Mouse (Mus musculus): ENCODE results near the gene Pus7l. TPM values are rescaled to one million over a fixed set of nuclear protein-coding genes. Genes with fewer than 3 reads are reported as not detected.

Gene Pus7l
- polyA plus RNA-seq, 1 experiment from 2014 or later: 9.0 TPM

GRCm38 (mm10) chr15:94482555-94482954 is 60.8 kb downstream of the Pus7l start:
- Histone ChIP-seq H3K4me1 (ENCODE audit: insufficient read depth, low read length) (no peaks in the 10 kb centered on the region; the same call in 1 of the 2 replicates), H3K9ac (replicated peaks; ENCODE audit: low read length) (no peak overlapping the region), H3K27ac (ENCODE audit: low read length) (no peak overlapping the region), H3K27me3 (ENCODE audit: insufficient read depth, low read length) (no peaks in the 10 kb centered on the region), H3K9me3 (ENCODE audit: low read length) (no peaks in the 10 kb centered on the region), H3K4me2 (replicated peaks; ENCODE audit: low read depth, low read length) (no peak overlapping the region), H3K36me3 (ENCODE audit: insufficient read depth, low read length) (no peaks in the 10 kb centered on the region), H3K4me3 (ENCODE audit: low read length) (no peak overlapping the region)
- ATAC-seq (ENCODE audit: low FRiP score, low TSS enrichment): no peak
- 96% methylated on average over 2 of the region's 2 CpGs for WGBS

GRCm38 (mm10) chr15:94480792-94481191 is 62.6 kb downstream of the Pus7l start:
- no peak overlapping the region for H3K4me3 ChIP-seq (ENCODE audit: low read length)
- no peaks in the 10 kb centered on the region for H3K27me3 ChIP-seq (ENCODE audit: insufficient read depth, low read length)
- no peaks in the 10 kb centered on the region; the same call in 1 of the 2 replicates for H3K4me1 ChIP-seq (ENCODE audit: insufficient read depth, low read length)
- no peak for ATAC-seq (ENCODE audit: low FRiP score, low TSS enrichment)
- no peak overlapping the region for H3K27ac ChIP-seq (ENCODE audit: low read length)
- WGBS: 90% methylated on average over 4 of the region's 4 CpGs
- H3K36me3 ChIP-seq (ENCODE audit: insufficient read depth, low read length): no peaks in the 10 kb centered on the region
- no peak overlapping the region for H3K4me2 ChIP-seq (replicated peaks; ENCODE audit: low read depth, low read length)
- H3K9me3 ChIP-seq (ENCODE audit: low read length): no peaks in the 10 kb centered on the region
- no peak overlapping the region for H3K9ac ChIP-seq (replicated peaks; ENCODE audit: low read length)

GRCm38 (mm10) chr15:94480248-94480647 is 63.1 kb downstream of the Pus7l start:
- no peak overlapping the region for H3K9ac ChIP-seq (replicated peaks; ENCODE audit: low read length)
- no peaks in the 10 kb centered on the region for H3K36me3 ChIP-seq (ENCODE audit: insufficient read depth, low read length)
- no peak overlapping the region for H3K27ac ChIP-seq (ENCODE audit: low read length)
- H3K9me3 ChIP-seq (ENCODE audit: low read length): no peaks in the 10 kb centered on the region
- no peaks in the 10 kb centered on the region for H3K27me3 ChIP-seq (ENCODE audit: insufficient read depth, low read length)
- no peaks in the 10 kb centered on the region; the same call in 1 of the 2 replicates for H3K4me1 ChIP-seq (ENCODE audit: insufficient read depth, low read length)
- H3K4me3 ChIP-seq (ENCODE audit: low read length): no peak overlapping the region
- WGBS: 85% methylated on average over 5 of the region's 5 CpGs
- no peak overlapping the region for H3K4me2 ChIP-seq (replicated peaks; ENCODE audit: low read depth, low read length)
- ATAC-seq (ENCODE audit: low FRiP score, low TSS enrichment): no peak

- H3K4me3 ChIP-seq (ENCODE audit: low read length): no peak overlapping the region
- WGBS: 91% methylated on average over 3 of the region's 3 CpGs
- ATAC-seq (ENCODE audit: low FRiP score, low TSS enrichment): no peak
- H3K27ac ChIP-seq (ENCODE audit: low read length): no peak overlapping the region
- H3K9ac ChIP-seq (replicated peaks; ENCODE audit: low read length): no peak overlapping the region
- H3K4me1 ChIP-seq (ENCODE audit: insufficient read depth, low read length): no peaks in the 10 kb centered on the region; the same call in 1 of the 2 replicates
- no peaks in the 10 kb centered on the region for H3K36me3 ChIP-seq (ENCODE audit: insufficient read depth, low read length)
- no peaks in the 10 kb centered on the region for H3K27me3 ChIP-seq (ENCODE audit: insufficient read depth, low read length)
- H3K4me2 ChIP-seq (replicated peaks; ENCODE audit: low read depth, low read length): no peak overlapping the region
- H3K9me3 ChIP-seq (ENCODE audit: low read length): no peaks in the 10 kb centered on the region
Measured at GRCm38 (mm10) chr15:94479513-94480136, 63.7 kb downstream of the Pus7l start.

- 29% methylated on average over 13 of the region's 13 CpGs for WGBS
- Histone ChIP-seq H3K27ac (ENCODE audit: low read length) (no peak overlapping the region), H3K4me2 (replicated peaks; ENCODE audit: low read depth, low read length) (no peak overlapping the region), H3K27me3 (ENCODE audit: insufficient read depth, low read length) (no peaks in the 10 kb centered on the region), H3K4me1 (ENCODE audit: insufficient read depth, low read length) (no peaks in the 10 kb centered on the region; the same call in 1 of the 2 replicates), H3K9ac (replicated peaks; ENCODE audit: low read length) (no peak overlapping the region), H3K9me3 (ENCODE audit: low read length) (no peaks in the 10 kb centered on the region), H3K36me3 (ENCODE audit: insufficient read depth, low read length) (no peaks in the 10 kb centered on the region), H3K4me3 (ENCODE audit: low read length) (no peak overlapping the region)
- no peak for ATAC-seq (ENCODE audit: low FRiP score, low TSS enrichment)
Measured at GRCm38 (mm10) chr15:94478706-94479105, 64.6 kb downstream of the Pus7l start.

DNA sequence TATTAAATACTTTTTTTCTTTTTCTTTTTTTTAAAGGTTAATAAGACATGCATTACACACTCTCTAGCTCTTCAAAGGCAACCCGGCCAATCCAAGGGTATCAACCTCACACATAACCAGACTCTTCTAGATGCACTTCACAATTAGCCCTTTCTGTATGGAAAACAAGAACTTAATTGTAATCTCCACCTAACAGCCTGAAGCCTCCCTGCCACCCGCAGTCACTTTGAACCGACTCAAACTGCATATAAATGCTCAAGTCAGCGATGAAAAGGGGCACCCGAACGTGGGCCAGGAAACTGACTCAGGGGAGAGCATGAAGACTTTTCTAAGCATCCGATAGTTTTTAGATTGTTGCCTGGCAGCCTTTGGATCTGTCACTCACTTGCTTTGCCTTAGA is 66.1 kb downstream of the Pus7l start:
- Histone ChIP-seq H3K4me3 (ENCODE audit: low read length) (no peak overlapping the region), H3K36me3 (ENCODE audit: insufficient read depth, low read length) (no peaks in the 10 kb centered on the region), H3K27me3 (ENCODE audit: insufficient read depth, low read length) (no peaks in the 10 kb centered on the region), H3K4me2 (replicated peaks; ENCODE audit: low read depth, low read length) (no peak overlapping the region), H3K9ac (replicated peaks; ENCODE audit: low read length) (no peak overlapping the region), H3K9me3 (ENCODE audit: low read length) (no peaks in the 10 kb centered on the region), H3K27ac (ENCODE audit: low read length) (no peak overlapping the region), H3K4me1 (ENCODE audit: insufficient read depth, low read length) (no peaks in the 10 kb centered on the region; the same call in 1 of the 2 replicates)
- WGBS: 60% methylated on average over 7 of the region's 7 CpGs
- no peak for ATAC-seq (ENCODE audit: low FRiP score, low TSS enrichment)

DNA sequence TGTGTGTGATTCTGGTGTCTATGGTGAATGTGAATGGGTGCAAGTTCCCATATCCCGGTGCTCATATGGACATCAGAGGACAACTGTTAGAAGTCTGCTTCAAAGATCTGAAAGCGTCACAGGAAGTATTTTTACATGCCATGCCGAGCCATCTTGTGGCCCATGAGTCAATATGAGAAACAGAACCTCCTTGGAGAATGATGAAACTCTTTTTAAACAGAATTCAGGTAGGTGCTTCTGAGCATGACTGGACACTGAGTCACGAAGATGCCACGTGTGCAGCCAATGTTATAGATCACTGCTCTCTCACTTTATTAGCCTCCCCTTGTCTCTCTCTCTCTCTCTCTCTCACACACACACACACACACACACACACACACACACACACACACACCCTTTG is 67.4 kb downstream of the Pus7l start:
- Histone ChIP-seq H3K4me3 (ENCODE audit: low read length) (no peak overlapping the region), H3K4me2 (replicated peaks; ENCODE audit: low read depth, low read length) (no peak overlapping the region), H3K27ac (ENCODE audit: low read length) (no peak overlapping the region), H3K36me3 (ENCODE audit: insufficient read depth, low read length) (no peaks in the 10 kb centered on the region), H3K4me1 (ENCODE audit: insufficient read depth, low read length) (no peaks in the 10 kb centered on the region; the same call in 1 of the 2 replicates), H3K9ac (replicated peaks; ENCODE audit: low read length) (no peak overlapping the region), H3K9me3 (ENCODE audit: low read length) (no peaks in the 10 kb centered on the region), H3K27me3 (ENCODE audit: insufficient read depth, low read length) (no peaks in the 10 kb centered on the region)
- no peak for ATAC-seq (ENCODE audit: low FRiP score, low TSS enrichment)
- WGBS: 70% methylated on average over 5 of the region's 5 CpGs

Other genes starting within 250 kb of the Pus7l start
- gene Adamts20, start 78.1 kb downstream of the Pus7l start, polyA plus RNA-seq (2015; fragmentation: Nextera tagmentation; extraction: Ambion mirVana): 2.0 and 2.4 TPM in 2 replicates
- 16.9 and 17.4 TPM in 2 replicates for gene Irak4, start 96 bp upstream of the Pus7l start, polyA plus RNA-seq (2015; fragmentation: Nextera tagmentation; extraction: Ambion mirVana)
- gene Twf1, start 46.3 kb upstream of the Pus7l start, polyA plus RNA-seq (2015; fragmentation: Nextera tagmentation; extraction: Ambion mirVana): 101 and 103 TPM in 2 replicates
- gene Tmem117, start 85.7 kb upstream of the Pus7l start, polyA plus RNA-seq (2015; fragmentation: Nextera tagmentation; extraction: Ambion mirVana): 14.1 and 14.6 TPM in 2 replicates